Mouse (Mus musculus): ENCODE data around the gene Elavl2. TPM values are rescaled to one million over a fixed set of nuclear protein-coding genes. Genes with fewer than 3 reads are reported as not detected.

The Elavl2 gene
- polyA plus RNA-seq, 1 experiment from 2014 or later: 1.9 TPM

DNA sequence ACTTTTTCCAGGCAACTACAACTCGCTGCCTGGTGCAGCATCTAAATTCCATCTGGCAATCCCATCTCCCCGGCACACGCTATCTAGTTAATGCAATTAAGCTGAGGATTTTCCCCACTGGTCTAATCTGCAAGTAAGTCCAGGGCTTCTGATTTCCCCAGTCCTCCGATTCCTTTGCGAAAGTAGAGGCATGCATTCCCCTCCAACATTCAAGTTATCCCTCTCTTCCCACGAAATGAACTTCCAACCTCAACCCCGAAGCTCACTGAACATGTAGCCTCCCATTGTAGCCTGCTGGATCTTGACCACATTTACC is 25.3 kb downstream of the Elavl2 start:
- Histone ChIP-seq H3K4me1 (peaks cover 28% of the 10 kb centered on the region), H3K4me3 (peak overlapping the region; percentile 59), H3K4me2 (peak overlapping the region; percentile 87), H3K27ac (replicated peaks) (no peak overlapping the region), H3K9ac (0 out of 2 replicates have a peak overlapping the region, but pooled peaks have one; percentile 47), H3K36me3 (no peaks in the 10 kb centered on the region), H3K27me3 (replicated peaks) (peaks cover 72% of the 10 kb centered on the region), H3K9me3 (no peaks in the 10 kb centered on the region)
- WGBS: 0% methylated on average over 7 of the region's 7 CpGs
- ATAC-seq (ENCODE audit: extremely low read depth, insufficient number of reproducible peaks, low FRiP score, low TSS enrichment): no peak

GRCm38 (mm10) chr4:91374571-91375371 is 25.8 kb downstream of the Elavl2 start:
- H3K4me1 ChIP-seq: peaks cover 28% of the 10 kb centered on the region
- H3K27ac ChIP-seq (replicated peaks): no peak overlapping the region
- H3K9me3 ChIP-seq: no peaks in the 10 kb centered on the region
- WGBS: under 1% methylated on average over 46 of the region's 46 CpGs
- H3K27me3 ChIP-seq (replicated peaks): peaks cover 72% of the 10 kb centered on the region
- H3K9ac ChIP-seq: peak overlapping the region; percentile 47; the same call in 1 of the 2 replicates
- H3K4me3 ChIP-seq: peak overlapping the region; percentile 59
- H3K36me3 ChIP-seq: no peaks in the 10 kb centered on the region
- ATAC-seq (ENCODE audit: extremely low read depth, insufficient number of reproducible peaks, low FRiP score, low TSS enrichment): no peak
- H3K4me2 ChIP-seq: peak overlapping the region; percentile 87

DNA sequence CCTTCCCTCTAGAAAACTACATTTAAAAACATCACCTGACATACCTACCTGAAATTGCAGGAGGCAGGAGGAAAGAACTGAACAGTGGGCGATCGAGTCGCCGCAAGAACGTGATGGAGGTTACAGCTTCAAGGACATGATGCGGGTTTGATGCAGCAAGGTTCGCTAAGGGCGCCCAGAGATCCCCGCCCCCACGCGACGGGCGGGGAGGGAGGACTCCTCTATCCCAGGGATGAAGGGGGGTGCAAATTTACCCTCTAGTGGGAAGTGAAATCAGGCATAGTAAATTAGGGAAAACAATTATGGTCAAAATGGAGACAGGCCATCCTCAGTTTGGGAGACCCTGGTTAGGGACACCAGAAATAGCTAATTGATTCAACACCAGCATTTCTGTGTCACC is 27.7 kb downstream of the Elavl2 start:
- ATAC-seq (ENCODE audit: extremely low read depth, insufficient number of reproducible peaks, low FRiP score, low TSS enrichment): no peak
- no peaks in the 10 kb centered on the region for H3K9me3 ChIP-seq
- peaks cover 67% of the 10 kb centered on the region for H3K27me3 ChIP-seq (replicated peaks)
- no peak overlapping the region for H3K4me3 ChIP-seq
- no peak overlapping the region for H3K4me2 ChIP-seq
- peaks cover 28% of the 10 kb centered on the region for H3K4me1 ChIP-seq
- H3K9ac ChIP-seq: no peak overlapping the region
- no peak overlapping the region for H3K27ac ChIP-seq (replicated peaks)
- WGBS: 12% methylated on average over 13 of the region's 13 CpGs
- H3K36me3 ChIP-seq: no peaks in the 10 kb centered on the region

- no peaks in the 10 kb centered on the region for H3K9me3 ChIP-seq
- peaks cover 67% of the 10 kb centered on the region for H3K27me3 ChIP-seq (replicated peaks)
- peaks cover 28% of the 10 kb centered on the region for H3K4me1 ChIP-seq
- H3K4me2 ChIP-seq: peak overlapping the region; percentile 97
- H3K27ac ChIP-seq (replicated peaks): no peak overlapping the region
- H3K4me3 ChIP-seq: peak overlapping the region; percentile 63
- peak overlapping the region; percentile 72 for H3K9ac ChIP-seq
- H3K36me3 ChIP-seq: no peaks in the 10 kb centered on the region
- peak; percentile 21 for ATAC-seq (ENCODE audit: extremely low read depth, insufficient number of reproducible peaks, low FRiP score, low TSS enrichment)
- under 1% methylated on average over 24 of the region's 44 CpGs for WGBS
These were observed 28.8 kb downstream of the Elavl2 start for GRCm38 (mm10) chr4:91371819-91372215.

GRCm38 (mm10) chr4:91371131-91371818 is 29.3 kb downstream of the Elavl2 start:
- H3K27ac ChIP-seq (replicated peaks): no peak overlapping the region
- peak overlapping the region; percentile 97 for H3K4me2 ChIP-seq
- H3K4me3 ChIP-seq: peak overlapping the region; percentile 63
- under 1% methylated on average over 74 of the region's 82 CpGs for WGBS
- peaks cover 67% of the 10 kb centered on the region for H3K27me3 ChIP-seq (replicated peaks)
- peak overlapping the region; percentile 72 for H3K9ac ChIP-seq
- peak; percentile 5; the same call in 1 of the 2 replicates for ATAC-seq (ENCODE audit: extremely low read depth, insufficient number of reproducible peaks, low FRiP score, low TSS enrichment)
- H3K4me1 ChIP-seq: peaks cover 28% of the 10 kb centered on the region
- no peaks in the 10 kb centered on the region for H3K9me3 ChIP-seq
- H3K36me3 ChIP-seq: no peaks in the 10 kb centered on the region

GRCm38 (mm10) chr4:91365276-91365675 is 35.3 kb downstream of the Elavl2 start:
- WGBS: 71% methylated on average over 12 of the region's 12 CpGs
- Histone ChIP-seq H3K4me3 (no peak overlapping the region), H3K27me3 (replicated peaks) (peaks cover 15% of the 10 kb centered on the region), H3K4me2 (no peak overlapping the region), H3K9me3 (no peaks in the 10 kb centered on the region), H3K27ac (replicated peaks) (no peak overlapping the region), H3K36me3 (no peaks in the 10 kb centered on the region), H3K4me1 (no peaks in the 10 kb centered on the region), H3K9ac (no peak overlapping the region)
- ATAC-seq (ENCODE audit: extremely low read depth, insufficient number of reproducible peaks, low FRiP score, low TSS enrichment): no peak

DNA sequence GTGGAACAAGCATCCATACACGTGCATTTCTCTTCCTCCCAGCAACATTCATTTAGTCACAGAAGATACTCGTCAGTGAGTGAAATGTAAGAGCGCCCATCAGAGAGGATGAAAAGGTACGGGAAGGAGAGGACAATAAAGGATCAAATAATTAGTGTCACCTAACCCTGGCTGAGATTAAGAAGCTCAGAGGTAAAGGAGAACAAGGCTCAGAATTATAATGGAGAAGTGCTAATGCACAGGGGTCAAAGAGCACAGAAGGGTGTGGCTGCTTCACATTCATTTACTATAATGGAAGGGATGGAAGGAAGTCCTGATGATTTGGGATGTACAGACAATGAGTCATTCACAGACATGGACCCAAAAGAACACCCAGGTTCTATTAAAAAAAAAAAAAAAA is 36.6 kb downstream of the Elavl2 start:
- 82% methylated on average over 4 of the region's 4 CpGs for WGBS
- H3K9me3 ChIP-seq: no peaks in the 10 kb centered on the region
- no peak overlapping the region for H3K27ac ChIP-seq (replicated peaks)
- no peaks in the 10 kb centered on the region for H3K4me1 ChIP-seq
- no peak overlapping the region for H3K4me3 ChIP-seq
- no peak overlapping the region for H3K4me2 ChIP-seq
- no peak overlapping the region for H3K9ac ChIP-seq
- no peak for ATAC-seq (ENCODE audit: extremely low read depth, insufficient number of reproducible peaks, low FRiP score, low TSS enrichment)
- H3K27me3 ChIP-seq (replicated peaks): peaks cover 2% of the 10 kb centered on the region; the same call in 1 of the 2 replicates
- H3K36me3 ChIP-seq: no peaks in the 10 kb centered on the region

GRCm38 (mm10) chr4:91362520-91362919 is 38.1 kb downstream of the Elavl2 start:
- H3K4me2 ChIP-seq: no peak overlapping the region
- no peak overlapping the region for H3K9ac ChIP-seq
- H3K27ac ChIP-seq (replicated peaks): no peak overlapping the region
- H3K4me1 ChIP-seq: no peaks in the 10 kb centered on the region
- no peaks in the 10 kb centered on the region for H3K36me3 ChIP-seq
- H3K27me3 ChIP-seq (replicated peaks): no peaks in the 10 kb centered on the region
- H3K9me3 ChIP-seq: no peaks in the 10 kb centered on the region
- ATAC-seq (ENCODE audit: extremely low read depth, insufficient number of reproducible peaks, low FRiP score, low TSS enrichment): no peak
- WGBS: 61% methylated on average over 5 of the region's 5 CpGs
- H3K4me3 ChIP-seq: no peak overlapping the region

DNA sequence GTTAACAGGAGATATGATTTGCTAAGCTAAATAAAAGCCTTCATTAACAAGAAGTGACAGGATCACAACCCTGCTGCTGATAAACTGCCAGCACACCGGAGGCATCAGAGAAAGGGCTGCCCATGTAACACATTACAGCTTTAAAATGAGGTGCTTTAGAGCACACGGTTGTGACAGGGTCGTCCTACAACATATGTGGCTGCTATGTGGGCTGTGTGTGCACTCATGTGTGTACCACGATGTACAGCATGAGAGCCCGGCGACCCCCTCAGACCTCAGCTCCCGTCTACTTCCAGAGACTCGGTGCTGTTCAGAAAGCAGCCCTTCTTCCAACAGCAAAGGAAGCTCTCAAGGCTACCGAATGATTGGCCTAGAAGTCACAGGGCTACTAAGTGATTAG is 47.4 kb downstream of the Elavl2 start:
- Histone ChIP-seq H3K4me3 (no peak overlapping the region), H3K4me2 (no peak overlapping the region), H3K9ac (no peak overlapping the region), H3K27ac (replicated peaks) (no peak overlapping the region), H3K9me3 (no peaks in the 10 kb centered on the region), H3K27me3 (replicated peaks) (no peaks in the 10 kb centered on the region), H3K4me1 (no peaks in the 10 kb centered on the region), H3K36me3 (no peaks in the 10 kb centered on the region)
- ATAC-seq (ENCODE audit: extremely low read depth, insufficient number of reproducible peaks, low FRiP score, low TSS enrichment): no peak
- WGBS: 65% methylated on average over 9 of the region's 9 CpGs

DNA sequence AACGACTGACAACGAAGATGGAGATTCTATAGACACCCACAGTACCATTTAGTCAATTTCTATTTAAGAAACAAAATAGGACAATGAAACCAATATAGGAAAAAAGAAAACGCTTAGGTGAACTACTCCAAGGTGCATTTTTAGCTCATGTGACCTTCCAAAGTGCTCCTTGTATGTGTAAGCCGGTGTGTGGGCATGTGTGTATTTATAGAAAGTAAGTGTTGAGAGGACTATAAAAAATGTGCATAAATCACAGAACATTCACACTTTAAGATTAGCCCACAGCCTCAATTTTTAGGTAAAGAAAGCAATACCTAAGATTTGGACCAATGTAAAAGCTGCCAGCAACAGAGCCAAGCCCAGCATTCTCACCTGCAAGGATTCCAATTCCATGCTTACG is 51.0 kb downstream of the Elavl2 start:
- Histone ChIP-seq H3K4me1 (no peaks in the 10 kb centered on the region), H3K4me2 (no peak overlapping the region), H3K9ac (no peak overlapping the region), H3K4me3 (no peak overlapping the region), H3K9me3 (no peaks in the 10 kb centered on the region), H3K27me3 (replicated peaks) (no peaks in the 10 kb centered on the region), H3K27ac (replicated peaks) (no peak overlapping the region), H3K36me3 (no peaks in the 10 kb centered on the region)
- WGBS: 77% methylated on average over 5 of the region's 5 CpGs
- ATAC-seq (ENCODE audit: extremely low read depth, insufficient number of reproducible peaks, low FRiP score, low TSS enrichment): no peak

DNA sequence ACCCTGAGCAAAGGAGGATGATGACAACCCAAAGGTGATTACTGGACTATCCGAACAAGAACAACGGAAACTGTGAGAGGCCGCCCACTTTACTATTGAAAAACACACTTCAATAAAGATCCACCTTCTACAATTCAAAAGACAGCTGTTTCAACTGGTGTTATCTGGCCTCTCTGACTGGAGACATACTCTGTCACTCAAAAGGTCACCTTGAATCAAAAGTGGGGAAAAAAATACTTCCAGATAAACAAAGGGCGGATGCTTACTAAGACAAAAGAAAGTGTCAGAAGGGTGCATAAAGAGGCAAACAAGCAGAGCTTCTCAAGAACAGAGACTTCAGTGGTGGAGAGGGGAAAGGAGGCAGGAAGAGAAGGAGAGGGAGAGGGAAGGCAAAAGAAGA is 66.4 kb downstream of the Elavl2 start:
- no peaks in the 10 kb centered on the region for H3K36me3 ChIP-seq
- WGBS: 62% methylated on average over 4 of the region's 4 CpGs
- H3K4me1 ChIP-seq: no peaks in the 10 kb centered on the region
- ATAC-seq (ENCODE audit: extremely low read depth, insufficient number of reproducible peaks, low FRiP score, low TSS enrichment): no peak
- H3K9ac ChIP-seq: no peak overlapping the region
- no peaks in the 10 kb centered on the region for H3K27me3 ChIP-seq (replicated peaks)
- no peak overlapping the region for H3K27ac ChIP-seq (replicated peaks)
- H3K4me2 ChIP-seq: no peak overlapping the region
- H3K9me3 ChIP-seq: no peaks in the 10 kb centered on the region
- no peak overlapping the region for H3K4me3 ChIP-seq

DNA sequence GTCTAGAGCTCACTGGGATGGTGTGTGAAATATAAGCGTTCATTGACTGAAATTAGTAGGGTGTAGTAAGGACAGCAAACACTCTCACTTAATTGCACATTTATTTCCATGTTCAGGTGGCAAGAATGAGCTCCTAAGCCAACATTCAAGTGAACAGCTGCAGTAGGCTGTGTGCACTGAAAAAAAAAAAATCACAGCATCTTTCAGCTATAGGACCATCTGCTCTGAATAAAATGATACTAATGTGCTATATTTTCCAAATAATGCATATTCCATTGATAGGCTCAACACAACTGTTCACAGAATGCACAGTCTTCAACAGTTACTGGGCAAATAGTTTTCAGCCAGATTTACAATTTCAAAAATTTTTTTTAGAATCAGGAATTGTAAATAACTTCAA is 89.8 kb downstream of the Elavl2 start:
- Histone ChIP-seq H3K27ac (replicated peaks) (no peak overlapping the region), H3K9ac (no peak overlapping the region), H3K27me3 (replicated peaks) (no peaks in the 10 kb centered on the region), H3K36me3 (no peaks in the 10 kb centered on the region), H3K4me3 (no peak overlapping the region), H3K4me1 (peaks cover 15% of the 10 kb centered on the region), H3K4me2 (no peak overlapping the region), H3K9me3 (no peaks in the 10 kb centered on the region)
- no peak for ATAC-seq (ENCODE audit: extremely low read depth, insufficient number of reproducible peaks, low FRiP score, low TSS enrichment)
- WGBS: 87% methylated on average over 1 of the region's 1 CpGs
